Mouse (Mus musculus) stomach, embryonic 14.5 days (tissue): Measurements from ENCODE around the gene Ccdc36. TPM values are rescaled to one million over a fixed set of nuclear protein-coding genes. Genes with fewer than 3 reads are reported as not detected.

Source experiments
- ATAC-seq: fragments of 200-750 bp; cut with Nextera tagmentation; 2 replicates; pipeline ENCODE4 v1.8.0; 2017; ENCODE audit warnings: low read depth, moderate TSS enrichment; ENCODE audit not compliant: insufficient number of reproducible peaks, insufficient read depth, low FRiP score
- H3K27ac ChIP-seq: fragments of 300-500 bp; sonication (generic); 2 replicates; pipeline ENCODE4 v1.5.1; 2014; ENCODE audit warnings: mild to moderate bottlenecking, low read length, moderate library complexity, mixed read lengths
- H3K27me3 ChIP-seq: fragments of 300-500 bp; sonication (generic); 2 replicates; pipeline ENCODE4 v1.6.1; 2014; ENCODE audit warnings: low read length, control low read depth, mixed read lengths; ENCODE audit not compliant: control insufficient read depth, insufficient read depth
- H3K36me3 ChIP-seq: fragments of 300-500 bp; sonication (generic); 2 replicates; pipeline ENCODE4 v1.6.1; 2014; ENCODE audit warnings: mild to moderate bottlenecking, control low read depth, low read length, moderate library complexity, mixed read lengths; ENCODE audit not compliant: control insufficient read depth, insufficient read depth
- H3K4me1 ChIP-seq: fragments of 300-500 bp; sonication (generic); 2 replicates; pipeline ENCODE4 v1.6.1; 2014; ENCODE audit warnings: low read length, control low read depth, mixed read lengths; ENCODE audit not compliant: control insufficient read depth, insufficient read depth
- H3K4me2 ChIP-seq: fragments of 300-500 bp; sonication (generic); replicated peaks from 2 replicates; pipeline ENCODE4 v1.6.1; 2014; ENCODE audit warnings: low read depth, low read length, control low read depth
- H3K4me3 ChIP-seq: fragments of 300-500 bp; sonication (generic); 2 replicates; pipeline ENCODE4 v1.5.1; 2014; ENCODE audit warnings: low read depth, low read length, control low read depth
- H3K9ac ChIP-seq: fragments of 300-500 bp; sonication (generic); replicated peaks from 2 replicates; pipeline ENCODE4 v1.6.1; 2014; ENCODE audit warnings: low read depth, mild to moderate bottlenecking, control low read depth, low read length, moderate library complexity, mixed read lengths
- H3K9me3 ChIP-seq: fragments of 300-500 bp; sonication (generic); 2 replicates; pipeline ENCODE4 v1.6.1; 2016; ENCODE audit warnings: low read depth, low read length, control low read depth; ENCODE audit not compliant: control insufficient read depth
- WGBS: fragments of 180-500 bp; shearing (Covaris S2); extraction: QIAGEN DNeasy Blood & Tissue Kit; methylation state at CpG from one replicate; pipeline ENCODE4 v1.1.7; 2014; 5-methylcytosine and 5-hydroxymethylcytosine counted together
- polyA plus RNA-seq: library from polyadenylated mRNA; unstranded; fragments of >200 nt; fragmentation: Nextera tagmentation; extraction: Ambion mirVana; gene quantifications from 2 replicates; pipeline ENCODE4 v1.2.1, GENCODE M21; 2014

Gene Ccdc36
- polyA plus RNA-seq, 1 experiment from 2014 or later: 1.9 TPM

DNA sequence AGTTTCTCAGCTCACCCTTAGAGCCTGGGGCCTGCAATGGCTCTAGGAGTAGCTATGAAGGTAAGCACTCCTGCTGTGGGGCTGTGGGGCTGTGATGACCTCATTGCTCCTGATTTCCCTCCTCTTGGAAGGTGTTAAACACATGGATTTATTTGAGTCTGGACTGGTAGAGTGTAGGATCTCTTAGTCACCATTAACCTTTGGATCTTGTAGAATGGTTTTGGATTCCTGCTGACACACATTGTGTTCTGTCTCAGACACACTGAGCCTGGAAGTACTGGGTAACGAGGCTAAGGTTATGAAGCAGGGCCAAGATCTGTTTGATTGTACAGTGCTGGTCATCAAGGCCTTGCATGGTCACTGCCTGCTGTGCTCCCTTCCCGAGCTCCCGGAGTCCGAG lies 49.0 kb downstream of the Ccdc36 start:
- ATAC-seq: no peak
- peaks cover 69% of the 10 kb centered on the region for H3K36me3 ChIP-seq

GRCm38 (mm10) chr9:108378736-108379135 lies 49.5 kb downstream of the Ccdc36 start:
- Histone ChIP-seq H3K9ac (no peak overlapping the region), H3K27ac (no peak overlapping the region), H3K4me1 (no peaks in the 10 kb centered on the region), H3K27me3 (no peaks in the 10 kb centered on the region), H3K9me3 (no peaks in the 10 kb centered on the region), H3K36me3 (peaks cover 69% of the 10 kb centered on the region), H3K4me3 (no peak overlapping the region), H3K4me2 (no peak overlapping the region)
- WGBS: 77% methylated on average over 5 of the region's 5 CpGs
- no peak for ATAC-seq

More for the DNA sequence above, 49.0 kb downstream of the Ccdc36 start:
- Histone ChIP-seq H3K27ac (no peak overlapping the region), H3K4me2 (no peak overlapping the region), H3K4me3 (no peak overlapping the region), H3K4me1 (no peaks in the 10 kb centered on the region), H3K9me3 (no peaks in the 10 kb centered on the region), H3K9ac (no peak overlapping the region), H3K27me3 (no peaks in the 10 kb centered on the region)
- 90% methylated on average over 4 of the region's 4 CpGs for WGBS

GRCm38 (mm10) chr9:108378234-108378633 lies 50.0 kb downstream of the Ccdc36 start:
- no peak for ATAC-seq
- Histone ChIP-seq H3K4me2 (no peak overlapping the region), H3K36me3 (peaks cover 71% of the 10 kb centered on the region), H3K4me1 (no peaks in the 10 kb centered on the region), H3K4me3 (no peak overlapping the region), H3K9me3 (no peaks in the 10 kb centered on the region), H3K27me3 (no peaks in the 10 kb centered on the region), H3K27ac (no peak overlapping the region), H3K9ac (no peak overlapping the region)
- 72% methylated on average over 9 of the region's 9 CpGs for WGBS

Other genes with a start within 250 kb of the Ccdc36 start
- 2.6 and 2.7 TPM in 2 replicates for gene Bsn, start 238.1 kb downstream of the Ccdc36 start, polyA plus RNA-seq
- gene Dag1, start 164.5 kb downstream of the Ccdc36 start, polyA plus RNA-seq: 79.9 and 82.1 TPM in 2 replicates
- gene Nicn1, start 138.1 kb downstream of the Ccdc36 start, polyA plus RNA-seq: 44.2 and 46.9 TPM in 2 replicates
- gene Amt, start 131.6 kb downstream of the Ccdc36 start, polyA plus RNA-seq: 21.3 and 27.4 TPM in 2 replicates
- gene Rhoa, start 122.4 kb downstream of the Ccdc36 start, polyA plus RNA-seq: 308 and 334 TPM in 2 replicates
- 37.9 and 43.3 TPM in 2 replicates for gene Tcta, start 122.3 kb downstream of the Ccdc36 start, polyA plus RNA-seq
- gene Gpx1, start 89.6 kb downstream of the Ccdc36 start, polyA plus RNA-seq: 676 and 679 TPM in 2 replicates
- 102 and 103 TPM in 2 replicates for gene Usp4, start 80.6 kb downstream of the Ccdc36 start, polyA plus RNA-seq
- 0.72 and 0.87 TPM in 2 replicates for gene 1700102P08Rik, start 35.7 kb downstream of the Ccdc36 start, polyA plus RNA-seq
- not detected in 2 replicates for gene BC048562, start 8.0 kb upstream of the Ccdc36 start, polyA plus RNA-seq
- gene Ccdc71, start 32.0 kb upstream of the Ccdc36 start, polyA plus RNA-seq: 48.2 and 49.9 TPM in 2 replicates
- 64.0 and 64.9 TPM in 2 replicates for gene Klhdc8b, start 33.1 kb upstream of the Ccdc36 start, polyA plus RNA-seq
- gene Lamb2, start 51.3 kb upstream of the Ccdc36 start, polyA plus RNA-seq: 38.7 and 43.7 TPM in 2 replicates
- gene Usp19, start 62.1 kb upstream of the Ccdc36 start, polyA plus RNA-seq: 49.5 and 54.4 TPM in 2 replicates
- 113 and 114 TPM in 2 replicates for gene Qars, start 79.2 kb upstream of the Ccdc36 start, polyA plus RNA-seq
- gene Qrich1, start 88.3 kb upstream of the Ccdc36 start, polyA plus RNA-seq: 120 and 121 TPM in 2 replicates
- 193 and 198 TPM in 2 replicates for gene Impdh2, start 131.8 kb upstream of the Ccdc36 start, polyA plus RNA-seq
- gene Ndufaf3, start 138.9 kb upstream of the Ccdc36 start, polyA plus RNA-seq: 40.7 and 45.2 TPM in 2 replicates
- gene Dalrd3, start 141.4 kb upstream of the Ccdc36 start, polyA plus RNA-seq: 114 and 135 TPM in 2 replicates
- 85.0 and 88.4 TPM in 2 replicates for gene Wdr6, start 150.3 kb upstream of the Ccdc36 start, polyA plus RNA-seq
- 6.1 and 6.2 TPM in 2 replicates for gene P4htm, start 169.2 kb upstream of the Ccdc36 start, polyA plus RNA-seq
- 36.2 and 36.8 TPM in 2 replicates for gene Arih2, start 220.9 kb upstream of the Ccdc36 start, polyA plus RNA-seq
- gene Slc25a20, start 233.6 kb upstream of the Ccdc36 start, polyA plus RNA-seq: 21.9 and 25.2 TPM in 2 replicates